Mouse (Mus musculus) gastrocnemius, adult 18-20 months (tissue): Measurements from ENCODE around the gene Abca15. TPM values are rescaled to one million over a fixed set of nuclear protein-coding genes. Genes with fewer than 3 reads are reported as not detected.
"Not testable (repeated sequence)": the region's sequence is repeated elsewhere in the genome, so short reads cannot be mapped to it uniquely, and the experiment has no call there.

Experiments
- DNase-seq: peaks from one replicate; pipeline ENCODE4 v3.0.0; 2021; ENCODE audit warnings: low spot score
- long read RNA-seq, 2 experiments: library from polyadenylated mRNA; stranded (forward); transcript quantifications; one replicate each; pipeline ENCODE4 v2.0.0; 2021
- total RNA-seq, 2 experiments: library from RNA; stranded (reverse); gene quantifications; 2 replicates each; pipeline ENCODE4 v1.2.3; 2021

Gene Abca15
- total RNA-seq, result not detected
- long read RNA-seq, experiment 1, result 0 reads
- long read RNA-seq, experiment 2, result 0 reads

DNA sequence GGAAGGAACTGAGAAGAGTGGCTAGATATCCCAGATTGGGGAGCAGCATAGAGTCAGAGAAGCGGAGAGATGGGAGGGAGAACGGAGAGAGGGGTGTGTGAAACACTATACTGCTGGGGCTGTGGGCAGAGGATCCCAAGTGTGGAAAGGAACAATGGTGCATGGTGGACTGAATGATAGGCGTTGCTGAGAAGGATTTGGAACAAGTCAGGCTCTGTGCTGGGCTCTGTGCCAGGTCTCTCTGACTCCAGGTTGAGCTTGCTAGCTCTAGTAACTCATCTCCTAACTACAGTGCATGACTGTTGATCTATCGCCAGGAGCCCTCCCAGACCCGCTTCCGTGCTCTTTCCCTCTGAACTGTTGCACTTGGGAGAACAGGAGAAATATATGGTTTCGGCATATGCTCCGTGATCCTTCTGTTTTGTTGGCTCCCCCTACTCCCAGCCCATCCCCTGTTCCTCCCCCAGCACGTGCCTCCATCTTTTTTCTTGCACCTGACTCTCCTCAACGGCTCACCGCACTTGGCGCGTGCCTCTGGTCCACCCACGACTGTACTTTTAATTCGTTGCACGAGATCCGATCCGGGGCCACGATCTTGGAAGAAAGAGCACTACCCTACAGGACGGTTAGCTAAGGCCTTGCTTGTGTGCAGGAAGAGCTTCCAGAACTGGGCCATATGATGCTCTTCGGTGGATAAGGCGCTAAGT is at the start of gene Abca15:
Gene Abca15, plus strand, starts transcription at position 584 of the 707 bp plus-strand sequence.
- DNase-seq, result peak; percentile 2

DNA sequence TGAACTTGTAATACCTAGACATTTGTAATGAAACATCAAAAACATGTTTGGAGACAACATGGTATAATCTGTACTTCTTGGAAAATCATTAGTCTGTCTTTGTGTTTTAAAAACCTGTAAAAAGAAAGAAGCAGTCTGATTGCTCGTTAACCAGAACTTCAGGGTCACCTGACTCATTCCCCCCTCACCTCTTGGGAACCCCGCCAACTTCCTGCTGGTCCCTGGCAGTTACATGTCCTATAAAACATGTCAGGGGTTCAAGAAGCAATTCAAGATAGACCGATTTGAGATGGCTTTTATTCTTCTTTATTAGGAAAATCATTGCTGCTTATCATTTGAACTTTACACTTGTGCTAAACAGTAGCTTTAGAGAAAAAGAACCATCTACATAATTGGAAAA is 43.2 kb upstream of the Abca15 start:
- no peak for DNase-seq

DNA sequence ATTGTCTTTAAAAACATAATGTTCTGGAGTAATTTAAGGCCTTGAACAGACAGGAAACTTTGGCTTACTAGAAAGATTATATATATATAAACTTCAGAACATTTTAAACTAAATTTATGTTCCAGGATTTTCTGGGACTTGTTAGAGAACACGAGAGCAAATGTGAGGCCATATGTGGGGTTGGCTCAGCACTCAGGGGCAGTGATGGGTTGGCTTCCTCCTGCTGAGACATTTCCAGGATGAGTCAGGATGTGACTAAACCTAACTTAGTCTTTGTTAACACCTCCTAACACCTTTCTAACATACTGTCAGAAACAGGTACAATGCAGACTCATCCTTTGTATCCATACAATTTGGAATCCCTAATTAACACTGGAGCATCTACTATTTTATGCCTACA is 12.4 kb upstream of the Abca15 start:
- DNase-seq, result no peak

DNA sequence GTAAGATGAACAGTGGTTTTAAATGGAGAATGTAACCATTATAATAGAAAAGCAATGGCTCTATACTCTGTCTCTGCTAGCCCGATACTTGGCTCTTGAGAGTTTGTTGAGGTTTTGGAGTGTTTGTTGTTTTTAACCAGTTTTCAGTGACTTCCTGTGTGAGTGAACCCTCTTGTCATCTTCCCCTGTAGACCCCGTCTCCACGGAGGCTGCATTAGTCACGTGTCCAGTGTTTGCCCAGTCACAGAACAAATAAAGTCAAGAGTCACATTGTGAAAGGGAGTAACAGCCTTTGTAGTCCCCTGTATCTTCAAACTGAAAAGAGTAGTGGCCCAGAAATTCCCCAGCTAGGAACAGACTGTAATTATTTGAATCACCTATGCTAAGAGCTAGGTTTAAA is 5.5 kb upstream of the Abca15 start:
- DNase-seq, result no peak

DNA sequence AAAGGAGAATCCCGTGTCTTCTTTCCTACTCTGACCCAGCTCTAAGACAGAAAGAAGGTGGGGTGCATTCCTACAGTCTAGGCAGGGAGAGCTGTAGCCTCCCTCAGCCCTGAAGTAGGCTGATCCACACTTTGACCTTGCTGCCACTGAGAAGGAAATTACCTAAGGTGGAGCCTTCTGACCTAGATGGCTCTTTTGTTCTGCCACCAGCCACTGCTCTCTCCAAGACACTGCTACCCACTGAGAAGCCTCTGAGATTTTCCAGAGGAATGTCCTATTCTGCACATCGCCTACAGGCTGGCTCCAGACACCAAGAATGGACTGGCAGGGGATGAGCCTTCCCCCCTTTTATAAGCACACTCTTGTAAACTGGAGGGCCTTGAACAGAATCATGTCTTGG is 2.6 kb upstream of the Abca15 start:
- not testable (repeated sequence) for DNase-seq

DNA sequence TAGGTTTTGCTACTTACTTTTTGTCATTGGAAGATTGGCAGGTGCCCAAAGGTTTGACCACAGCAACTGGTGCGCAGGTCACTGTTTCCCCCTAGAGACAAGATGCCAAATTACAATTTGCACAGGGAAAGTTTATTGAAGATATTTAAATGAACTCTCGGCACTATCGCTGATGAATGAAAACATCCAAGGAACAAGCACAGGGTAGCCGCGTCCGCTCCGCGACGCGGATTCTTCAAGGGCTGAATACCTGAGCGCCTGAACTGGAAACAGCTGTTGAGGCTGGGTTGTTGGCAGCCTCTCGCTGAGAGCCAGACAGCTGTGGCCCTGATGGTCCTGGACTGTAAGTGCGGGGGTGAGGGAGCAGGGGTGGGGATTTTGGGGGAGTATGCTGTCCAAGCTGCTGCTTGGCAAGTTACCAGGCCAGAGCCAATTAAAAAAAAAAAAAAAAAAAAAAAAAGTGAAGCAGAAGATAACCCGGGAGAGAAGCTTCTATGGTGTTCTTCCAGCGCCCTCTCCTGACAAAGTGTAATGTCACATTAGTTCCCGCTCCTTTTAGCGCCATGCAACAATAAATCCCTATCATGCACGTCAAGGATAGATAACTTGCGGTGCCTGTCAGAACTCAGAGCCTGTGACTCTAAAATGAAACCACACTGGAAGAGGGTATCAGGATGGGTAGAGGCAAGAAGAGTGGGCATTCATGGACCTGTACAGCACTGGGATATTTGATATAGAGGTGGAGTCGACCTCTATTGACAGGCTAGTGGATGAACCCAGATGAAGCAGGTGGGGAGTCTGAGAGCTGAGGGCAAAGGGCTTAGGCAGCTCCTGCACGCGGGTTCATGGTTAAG is 1.0 kb upstream of the Abca15 start:
- no peak for DNase-seq

DNA sequence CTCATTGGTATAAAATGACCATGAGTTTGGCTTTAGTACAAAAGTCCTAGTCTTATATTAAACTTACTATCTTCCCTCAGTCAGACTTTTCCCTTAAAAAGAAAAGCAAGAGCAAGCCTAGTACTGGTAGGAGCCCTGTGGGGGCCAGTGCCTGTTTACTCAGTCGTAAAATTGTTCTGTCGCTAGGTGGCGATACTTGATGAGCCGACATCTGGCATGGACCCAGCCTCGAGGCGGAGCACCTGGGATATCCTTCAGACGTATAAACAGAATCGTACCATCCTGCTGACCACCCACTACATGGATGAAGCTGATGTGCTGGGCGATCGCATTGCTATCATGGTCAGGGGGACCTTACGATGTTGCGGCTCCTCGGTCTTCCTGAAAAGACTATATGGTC is 32.7 kb downstream of the Abca15 start:
- DNase-seq, result no peak

DNA sequence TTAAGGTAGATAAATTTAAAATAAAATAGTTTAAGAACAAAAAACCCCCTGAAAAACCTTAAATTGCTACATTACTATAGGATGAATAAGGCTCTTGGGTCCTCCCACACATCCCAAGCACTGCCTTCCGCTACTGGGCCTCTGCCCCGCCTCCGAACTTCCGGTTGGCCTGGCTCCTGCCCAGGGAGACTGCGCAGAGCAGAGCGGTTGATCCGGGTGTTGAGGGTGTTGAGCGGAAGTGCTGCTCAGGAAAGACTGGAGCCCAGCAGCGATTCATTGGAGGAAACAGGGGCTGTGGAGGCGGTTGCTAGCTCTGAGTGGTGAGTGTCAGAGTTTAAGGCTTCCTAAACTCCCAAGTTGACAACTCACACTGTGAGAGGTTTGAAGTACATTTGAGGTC is 81.0 kb downstream of the Abca15 start, which contains the start of gene Abca16:
Gene Abca16, plus strand, starts transcription at position 201 of the 400 bp plus-strand sequence.
- DNase-seq, result no peak

DNA sequence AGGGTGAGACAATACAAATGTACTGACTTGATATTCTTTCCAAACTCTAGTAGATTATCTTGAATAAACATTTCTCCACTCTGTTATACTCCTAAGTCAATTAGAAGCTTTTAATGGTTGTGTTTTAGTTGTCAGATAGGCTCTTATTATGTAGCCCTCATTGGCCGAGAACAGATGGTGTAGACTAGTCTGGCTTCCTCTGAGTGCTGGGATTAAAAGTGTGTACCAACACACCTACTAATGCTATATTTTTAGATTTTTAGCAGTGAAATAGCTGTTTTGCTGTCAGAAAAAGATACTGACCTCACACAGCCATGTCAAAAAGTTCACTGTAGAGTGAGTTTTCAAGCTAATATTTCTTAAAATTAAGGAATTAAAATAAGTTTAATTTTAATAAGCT is 83.9 kb downstream of the Abca15 start:
- DNase-seq, result no peak

DNA sequence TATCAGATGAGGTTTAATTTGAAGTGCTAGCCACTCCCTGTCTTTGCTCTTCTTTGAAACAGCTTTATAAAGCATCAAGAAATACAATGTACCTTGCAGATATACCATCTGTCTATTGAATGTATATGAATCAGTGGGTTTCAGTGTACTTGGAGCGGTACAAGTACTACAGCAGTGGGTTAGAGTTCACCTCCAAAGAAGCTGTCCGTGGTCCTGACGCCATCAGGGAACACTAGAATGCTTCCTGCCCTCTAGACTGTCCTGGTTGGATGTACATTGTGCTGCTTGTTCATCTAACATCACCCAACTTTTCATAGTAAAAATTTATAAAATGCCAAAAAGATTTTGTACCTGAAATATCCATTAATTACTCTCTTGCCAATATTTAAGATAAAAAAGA is 98.2 kb downstream of the Abca15 start:
- DNase-seq, result no peak

DNA sequence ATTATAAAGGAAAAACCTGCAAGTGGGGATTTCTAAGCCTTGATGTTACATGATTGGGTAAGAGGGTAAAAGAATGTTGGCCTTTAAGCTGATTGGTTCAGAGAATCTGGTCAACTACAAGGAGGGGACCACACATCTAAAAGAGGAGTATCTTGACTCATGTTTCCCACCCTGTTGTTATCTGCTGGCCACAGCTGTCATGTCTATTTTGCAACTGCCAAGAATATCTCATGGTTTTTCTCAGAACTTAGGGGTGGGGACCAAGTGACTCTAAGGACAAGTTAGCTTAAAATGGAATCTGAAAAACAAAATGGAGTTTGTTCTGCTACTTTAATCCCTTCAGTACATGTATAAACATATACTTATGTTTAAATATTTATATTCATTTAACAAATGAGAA is 103.0 kb downstream of the Abca15 start:
- no peak for DNase-seq

Other genes with a start within 250 kb of the Abca15 start
- under 1 TPM; 0.02 to 0.30 TPM for gene Dnah3, start 233.4 kb upstream of the Abca15 start, total RNA-seq
- gene Tmem159, start 226.3 kb upstream of the Abca15 start, total RNA-seq, result 10 to 100 TPM; 11.4 to 17.4 TPM
- gene Zp2, start 183.4 kb upstream of the Abca15 start, total RNA-seq, result under 1 TPM; 0.09 to 0.43 TPM
- under 1 TPM; 0.09 to 0.11 TPM for gene Anks4b, start 154.8 kb upstream of the Abca15 start, total RNA-seq
- gene Crym, start 126.6 kb upstream of the Abca15 start, total RNA-seq, result 1 to 10 TPM; 3.2 to 3.6 TPM
- gene Abca14, start 124.7 kb upstream of the Abca15 start, total RNA-seq, result not detected
- gene Abca16, start 81.0 kb downstream of the Abca15 start, total RNA-seq, result not detected